Mouse (Mus musculus) left cerebral cortex, postnatal 25 days (tissue): Measurements from ENCODE around the gene Olfr1359. TPM values are rescaled to one million over a fixed set of nuclear protein-coding genes. Genes with fewer than 3 reads are reported as not detected.
A peak's percentile ranks its signal among the peaks of the same experiment; 100 is the strongest.

Source experiments
- DNase-seq, 2 experiments: peaks; one replicate each; pipeline ENCODE4 v3.0.0; 2022; ENCODE audit warnings: low spot score in 2 of 2, mixed read lengths in 1 of 2
- intact Hi-C: fragments of 180-260 bp; cut with DNase I; formaldehyde crosslinking; loops from one replicate; pipeline ENCODE4 v1.15.1; 2025
- total RNA-seq, 2 experiments: library from RNA; stranded (reverse); gene quantifications; 2 replicates each; pipeline ENCODE4 v1.2.3; 2021

The Olfr1359 gene
- total RNA-seq, 2 experiments from 2014 or later: not detected

GRCm38 (mm10) chr13:21722373-21722925, 24.5 kb downstream of the Olfr1359 start:
- no peak for DNase-seq
- intact Hi-C loops: no loop called here

GRCm38 (mm10) chr13:21722993-21723836, 25.3 kb downstream of the Olfr1359 start:
- DNase-seq: no peak
- intact Hi-C loops: no loop called here

- DNase-seq: no peak
- intact Hi-C loops: no loop called here
These were observed 30.1 kb downstream of the Olfr1359 start for GRCm38 (mm10) chr13:21727948-21728572.

GRCm38 (mm10) chr13:21729544-21729943, 31.6 kb downstream of the Olfr1359 start:
- intact Hi-C loops: no loop called here
- no peak for DNase-seq

- DNase-seq: no peak
- intact Hi-C loops: loop anchor here (5.0 kb wide), 1 partner anchor 1949 kb away; the partner anchor contains the start of genes Hist1h2ac and Hist1h2bc
These were observed 35.6 kb downstream of the Olfr1359 start for GRCm38 (mm10) chr13:21733466-21733865.

- DNase-seq: peak; percentile 81 to 82
- intact Hi-C loops: loop anchor here (1.0 to 5.0 kb wide), 3 partner anchors 16 to 1948 kb away; partner anchors contain the start of genes Hist1h2ac, Hist1h2bc and Hist1h4k
These were observed 36.3 kb downstream of the Olfr1359 start for GRCm38 (mm10) chr13:21734010-21734905.

- intact Hi-C loops: loop anchor here (1.0 to 5.0 kb wide), 3 partner anchors 15 to 1947 kb away; partner anchors contain the start of genes Hist1h2ac, Hist1h2bc and Hist1h4k
These were observed 37.2 kb downstream of the Olfr1359 start, which contains the start of gene Hist1h4j for GRCm38 (mm10) chr13:21734906-21735767. Gene Hist1h4j, plus strand, starts transcription at chr13:21735064.

GRCm38 (mm10) chr13:21745006-21745405, 47.1 kb downstream of the Olfr1359 start:
- DNase-seq: no peak
- intact Hi-C loops: no loop called here

More at GRCm38 (mm10) chr13:21734906-21735767, 37.2 kb downstream of the Olfr1359 start, which contains the start of gene Hist1h4j:
- peak; percentile 78 to 89 for DNase-seq

GRCm38 (mm10) chr13:21749387-21750158, 51.7 kb downstream of the Olfr1359 start:
- no peak for DNase-seq
- intact Hi-C loops: loop anchor here (1.0 to 10.0 kb wide), 3 partner anchors 15 to 1835 kb away; partner anchors contain the start of genes Hist1h2ai, Hist1h2bl, Hist1h3h and Hist1h4d

GRCm38 (mm10) chr13:21750159-21751017, 52.5 kb downstream of the Olfr1359 start, which contains the start of gene Hist1h4k:
Gene Hist1h4k, minus strand, starts transcription at chr13:21750505.
- DNase-seq: peak; percentile 94 to 96
- intact Hi-C loops: loop anchor here (1.0 to 10.0 kb wide), 3 partner anchors 16 to 1834 kb away; partner anchors contain the start of genes Hist1h2ai, Hist1h2bl, Hist1h3h and Hist1h4d

GRCm38 (mm10) chr13:21751417-21751816, 53.5 kb downstream of the Olfr1359 start:
- intact Hi-C loops: loop anchor here (2.0 to 10.0 kb wide), 2 partner anchors 35 to 1833 kb away; partner anchors contain the start of genes Hist1h2ai, Hist1h2bl, Hist1h3h and Hist1h4d
- DNase-seq: no peak

GRCm38 (mm10) chr13:21751827-21752226, 53.9 kb downstream of the Olfr1359 start:
- DNase-seq: no peak
- intact Hi-C loops: loop anchor here (2.0 to 10.0 kb wide), 3 partner anchors 31 to 1833 kb away; partner anchors contain the start of genes Hist1h2ai, Hist1h2bl, Hist1h3h and Hist1h3i

GRCm38 (mm10) chr13:21752356-21752755, 54.4 kb downstream of the Olfr1359 start:
- intact Hi-C loops: loop anchor here (2.0 to 10.0 kb wide), 2 partner anchors 30 to 1832 kb away; partner anchors contain the start of genes Hist1h3i and Hist1h4d
- DNase-seq: no peak

- no peak for DNase-seq
- intact Hi-C loops: loop anchor here (2.0 to 10.0 kb wide), 2 partner anchors 30 to 1832 kb away; partner anchors contain the start of genes Hist1h3i and Hist1h4d
These were observed 55.2 kb downstream of the Olfr1359 start for GRCm38 (mm10) chr13:21753051-21753523.

GRCm38 (mm10) chr13:21753524-21754285, 55.8 kb downstream of the Olfr1359 start, which contains the start of the genes Hist1h2ak and Hist1h2bn:
Gene Hist1h2ak, minus strand, starts transcription at chr13:21753827.
Gene Hist1h2bn, plus strand, starts transcription at chr13:21754123.
- intact Hi-C loops: loop anchor here (2.0 to 10.0 kb wide), 2 partner anchors 29 to 1831 kb away; partner anchors contain the start of genes Hist1h3i and Hist1h4d
- peak; percentile 82 to 96 for DNase-seq
